Mouse (Mus musculus) erythroblast, embryonic 14.5 days (primary cell): ENCODE data around the gene Cdk8.

ENCODE experiments used
- GATA1 ChIP-seq: IDR thresholded peaks from 2 replicates; pipeline ENCODE4 v1.6.1; 2012; ENCODE audit warnings: low read length, inconsistent platforms, mixed read lengths
- TAL1 ChIP-seq: IDR thresholded peaks from 3 replicates; pipeline ENCODE4 v1.6.1; 2012; ENCODE audit warnings: low read length, inconsistent platforms, mixed read lengths

GRCm38 (mm10) chr5:146328941-146329340, 97.9 kb downstream of the Cdk8 start:
- no peak for TF ChIP-seq GATA1
- TF ChIP-seq TAL1, result no peak
